Mouse (Mus musculus): ENCODE measurements around the gene Gm37240. TPM values are rescaled to one million over a fixed set of nuclear protein-coding genes. Genes with fewer than 3 reads are reported as not detected.
A peak's percentile ranks its signal among the peaks of the same experiment; 100 is the strongest.

Gm37240 gene
- total RNA-seq, 1 experiment from 2014 or later, result 4.2 TPM

GRCm38 (mm10) chr3:84640536-84640935, 1246.8 kb downstream of the Gm37240 start:
- no peak for DNase-seq

DNA sequence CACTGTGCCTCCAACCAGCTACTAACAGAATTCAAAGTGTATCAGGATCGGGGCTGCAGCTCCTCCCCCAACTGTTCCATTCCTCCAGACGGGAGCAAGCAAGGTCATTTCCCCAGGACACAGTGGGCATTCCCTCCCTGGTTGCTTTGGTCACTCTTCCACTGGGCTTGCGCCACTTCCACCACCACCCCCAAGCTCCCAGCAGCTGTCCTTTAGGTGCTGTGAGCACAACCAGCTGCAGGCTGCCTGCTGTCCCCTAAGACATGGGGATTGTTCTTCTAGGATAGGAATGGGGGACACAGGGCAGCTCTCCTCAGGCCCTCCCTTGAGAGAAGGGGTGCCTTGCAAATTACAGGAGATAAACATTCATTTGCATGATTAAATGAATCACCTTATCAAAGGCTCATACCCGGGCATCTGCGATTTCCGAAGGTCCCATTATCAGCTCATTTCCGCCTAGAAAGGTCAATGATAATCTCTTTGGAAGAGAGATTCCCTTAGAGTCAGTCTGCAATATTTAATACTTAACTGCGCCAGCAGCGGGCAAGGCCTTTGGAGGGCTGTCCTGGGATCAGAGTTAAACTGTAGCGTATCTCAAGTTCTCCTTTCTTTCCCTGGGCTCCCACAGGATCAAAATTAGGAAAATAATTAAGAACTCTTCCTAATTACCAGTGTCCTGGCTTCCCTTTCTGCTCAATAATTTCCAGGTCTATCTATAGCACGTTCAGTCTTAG, 1247.4 kb downstream of the Gm37240 start:
- DNase-seq, result peak; percentile 71

- DNase-seq, result peak; percentile 18
These were observed 1248.5 kb downstream of the Gm37240 start for GRCm38 (mm10) chr3:84638858-84639257.

DNA sequence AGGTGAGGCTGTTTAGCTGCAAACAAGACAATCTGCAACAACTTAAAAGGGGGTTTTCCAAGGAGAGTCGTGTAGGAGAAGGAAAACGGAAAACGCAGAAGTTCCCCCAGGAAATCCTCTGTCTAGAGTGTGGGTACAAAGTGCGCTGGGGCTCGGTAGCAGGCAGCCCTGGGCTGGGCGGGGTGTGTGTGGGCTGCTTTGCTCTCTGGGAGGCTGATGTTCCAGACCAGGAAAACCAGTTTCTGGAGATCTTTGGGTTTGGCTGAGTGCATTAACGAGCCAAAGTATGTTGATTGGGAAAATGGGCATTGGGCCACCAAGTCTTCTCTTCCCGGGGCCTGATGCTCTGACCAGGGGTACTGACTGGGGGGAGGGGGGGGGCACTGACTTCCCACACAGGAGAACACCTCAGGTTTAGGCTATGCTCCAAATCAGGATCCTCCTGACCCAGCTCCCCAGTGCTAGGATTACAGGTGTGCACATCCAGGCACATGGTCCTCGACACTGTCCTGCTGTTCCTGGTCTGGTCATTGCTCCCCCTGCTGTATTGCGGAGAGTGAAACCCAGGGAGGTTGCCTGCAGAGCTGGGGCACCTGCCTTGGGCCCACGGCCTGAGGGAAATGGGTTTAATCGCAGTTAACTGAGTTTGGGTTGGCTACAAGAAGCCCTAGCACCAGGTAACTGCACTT, 1249.3 kb downstream of the Gm37240 start:
- no peak for DNase-seq

- DNase-seq, result no peak
These were observed 1250.2 kb downstream of the Gm37240 start for GRCm38 (mm10) chr3:84637095-84637494.

DNA sequence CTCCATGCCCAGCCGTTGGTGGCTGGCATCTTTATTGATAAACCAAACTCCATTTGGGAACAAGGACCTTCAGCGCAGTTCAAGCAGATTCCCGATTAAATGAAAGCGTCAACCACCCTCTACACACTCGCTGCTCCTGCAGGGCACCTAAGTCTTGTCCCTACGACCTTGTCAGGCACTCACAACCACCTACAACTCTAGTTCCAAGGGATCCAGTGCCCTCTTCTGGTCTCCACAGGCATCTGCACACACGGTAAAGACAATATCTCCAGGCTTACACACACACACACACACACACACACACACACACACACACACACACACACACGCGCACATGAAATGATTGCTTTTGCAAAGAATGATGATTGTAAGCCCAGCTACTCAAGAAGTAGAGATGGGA, 1255.7 kb downstream of the Gm37240 start:
- no peak for DNase-seq

DNA sequence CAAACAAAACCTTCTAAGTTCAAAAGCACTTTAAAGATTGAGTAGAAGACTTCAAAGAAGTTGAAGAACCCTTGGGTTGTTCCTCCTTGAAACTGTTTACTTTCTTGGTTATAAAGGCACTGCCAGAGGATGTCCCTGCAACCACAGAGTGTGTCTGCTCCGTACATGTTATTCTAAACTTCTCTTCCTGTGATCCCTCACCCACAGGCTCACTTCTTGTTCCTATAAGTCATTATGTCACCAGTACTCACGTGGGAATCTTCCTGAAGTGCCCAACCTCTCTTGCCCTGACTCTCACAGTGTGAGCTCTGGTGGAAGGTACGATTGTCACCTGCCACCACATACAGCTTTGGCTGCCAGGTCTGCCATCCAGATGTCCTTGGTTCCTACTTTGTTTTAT, 1265.3 kb downstream of the Gm37240 start:
- no peak for DNase-seq

GRCm38 (mm10) chr3:84619725-84620124, 1267.6 kb downstream of the Gm37240 start:
- no peak for DNase-seq

DNA sequence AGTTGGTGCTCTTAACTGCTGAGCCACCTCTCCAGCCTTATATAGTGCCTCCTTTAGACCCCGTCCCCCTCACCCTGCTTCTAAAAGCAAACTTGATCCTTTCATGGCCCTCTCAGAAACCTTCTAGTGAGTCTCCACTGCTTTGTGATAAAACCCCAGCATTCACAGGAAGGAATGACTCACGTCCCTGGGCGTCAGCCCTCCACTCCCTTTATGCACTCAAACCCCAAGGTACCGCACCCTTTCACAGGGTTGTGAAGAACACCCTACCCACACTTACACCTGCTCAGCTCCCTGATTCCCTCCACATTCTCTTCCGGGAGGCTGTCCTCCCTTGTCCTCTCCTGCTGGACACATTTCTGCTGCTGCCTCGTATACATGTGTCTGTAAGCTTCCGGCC, 1268.3 kb downstream of the Gm37240 start:
- no peak for DNase-seq

DNA sequence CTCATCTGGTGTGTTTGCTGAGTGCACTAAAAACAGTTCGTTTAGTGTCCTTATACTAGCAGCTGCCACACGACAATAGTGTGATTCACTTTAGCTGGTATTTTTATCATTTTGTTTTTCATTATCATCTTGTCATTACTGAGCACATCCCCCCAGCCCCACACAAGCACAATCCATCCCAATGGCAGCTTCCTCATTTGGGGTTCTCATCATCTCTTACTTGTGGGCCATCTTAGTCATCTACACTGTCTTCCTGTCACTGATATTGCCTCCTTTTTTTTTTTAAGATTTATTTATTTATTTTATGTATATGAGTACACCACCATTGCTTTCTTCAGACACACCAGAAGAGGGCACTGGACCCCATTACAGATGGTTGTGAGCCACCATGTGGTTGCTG, 1268.7 kb downstream of the Gm37240 start:
- DNase-seq, result no peak

DNA sequence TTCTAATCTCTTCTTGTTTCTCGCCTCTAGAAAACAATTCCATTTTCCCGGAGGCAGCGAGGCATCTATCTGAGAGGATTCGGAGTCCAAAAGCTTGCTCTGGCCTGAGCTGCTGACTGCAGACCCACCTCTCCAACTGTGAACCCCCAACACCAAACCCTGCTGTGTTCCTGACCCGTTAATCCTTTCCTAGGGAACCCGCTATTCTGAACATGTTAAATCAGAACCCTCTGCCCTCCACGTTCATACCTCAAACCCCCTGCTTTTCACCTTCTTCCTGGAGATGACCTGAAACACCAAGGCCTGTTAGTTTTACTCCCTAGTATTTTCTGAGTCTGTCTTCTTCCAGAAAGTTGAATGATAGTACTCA, 1271.5 kb downstream of the Gm37240 start:
- DNase-seq, result no peak

- DNase-seq, result peak; percentile 40
These were observed 1272.1 kb downstream of the Gm37240 start for GRCm38 (mm10) chr3:84615050-84615855.

DNA sequence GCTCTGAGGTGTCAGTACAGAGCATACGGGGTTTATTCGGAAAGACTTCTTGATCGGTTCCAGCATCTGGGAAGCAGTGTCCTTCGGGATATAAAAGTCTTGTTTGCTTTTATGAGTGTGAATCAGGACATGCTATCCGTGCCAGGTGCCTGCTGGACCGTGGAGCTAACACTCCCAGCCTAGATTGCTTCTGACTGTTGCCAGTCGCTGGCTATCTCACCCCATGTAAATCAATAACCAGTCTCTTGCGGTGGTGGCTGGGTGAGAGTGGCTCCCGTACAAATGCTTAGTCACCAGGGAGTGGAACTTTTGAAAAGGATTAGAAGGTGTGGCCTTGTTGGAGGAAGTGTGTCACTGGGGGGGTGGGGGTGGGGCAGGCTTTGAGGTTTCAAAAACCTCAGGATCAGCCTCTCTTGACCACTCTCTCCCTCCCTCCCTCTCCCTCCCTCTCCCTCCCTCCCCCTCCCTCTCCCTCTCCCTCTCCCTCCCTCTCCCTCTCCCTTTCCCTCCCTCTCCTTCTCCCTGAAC, 1277.1 kb downstream of the Gm37240 start:
- no peak for DNase-seq

DNA sequence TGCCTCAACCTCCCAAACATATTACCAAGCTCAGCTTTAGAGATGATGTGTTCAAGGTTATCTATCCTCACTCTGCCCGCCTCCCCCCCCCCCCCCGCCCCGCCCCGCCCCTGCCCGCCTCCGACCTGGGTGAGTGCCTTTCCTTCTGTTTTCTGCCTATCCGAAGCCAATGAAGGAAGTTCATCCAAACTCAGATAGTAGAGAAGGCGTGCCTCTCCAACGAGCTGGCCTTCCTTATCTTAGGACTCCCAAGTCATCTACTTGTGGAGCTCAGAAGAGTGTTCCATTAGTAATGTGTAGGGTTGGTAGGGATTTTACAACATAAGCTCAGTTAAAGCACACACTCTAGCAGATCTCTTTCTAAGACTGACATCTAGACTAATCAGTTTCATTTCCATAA, 1284.1 kb downstream of the Gm37240 start:
- DNase-seq, result no peak

GRCm38 (mm10) chr3:84602759-84603158, 1284.6 kb downstream of the Gm37240 start:
- no peak for DNase-seq

- no peak for DNase-seq
These were observed 1285.3 kb downstream of the Gm37240 start for GRCm38 (mm10) chr3:84601870-84602495.

DNA sequence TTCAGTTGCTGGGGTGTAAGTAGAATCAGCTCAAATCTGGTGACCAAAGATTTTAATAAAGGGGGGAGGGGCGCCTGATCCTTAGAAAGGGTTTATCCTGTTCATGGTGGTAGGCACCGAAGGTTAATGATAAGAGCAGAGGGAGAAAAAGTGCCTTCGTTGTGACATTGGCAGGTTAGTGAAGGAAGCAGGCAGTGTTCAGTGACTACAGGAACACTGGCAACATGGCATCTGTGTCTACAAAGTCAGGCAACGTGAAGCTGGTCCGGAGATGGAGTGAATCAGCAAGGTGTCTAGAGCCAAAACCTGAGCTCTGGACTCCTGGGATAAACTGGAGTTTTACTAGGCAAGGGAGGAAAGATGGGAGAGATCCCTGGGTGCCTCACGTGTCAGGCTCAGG, 1288.6 kb downstream of the Gm37240 start:
- no peak for DNase-seq

DNA sequence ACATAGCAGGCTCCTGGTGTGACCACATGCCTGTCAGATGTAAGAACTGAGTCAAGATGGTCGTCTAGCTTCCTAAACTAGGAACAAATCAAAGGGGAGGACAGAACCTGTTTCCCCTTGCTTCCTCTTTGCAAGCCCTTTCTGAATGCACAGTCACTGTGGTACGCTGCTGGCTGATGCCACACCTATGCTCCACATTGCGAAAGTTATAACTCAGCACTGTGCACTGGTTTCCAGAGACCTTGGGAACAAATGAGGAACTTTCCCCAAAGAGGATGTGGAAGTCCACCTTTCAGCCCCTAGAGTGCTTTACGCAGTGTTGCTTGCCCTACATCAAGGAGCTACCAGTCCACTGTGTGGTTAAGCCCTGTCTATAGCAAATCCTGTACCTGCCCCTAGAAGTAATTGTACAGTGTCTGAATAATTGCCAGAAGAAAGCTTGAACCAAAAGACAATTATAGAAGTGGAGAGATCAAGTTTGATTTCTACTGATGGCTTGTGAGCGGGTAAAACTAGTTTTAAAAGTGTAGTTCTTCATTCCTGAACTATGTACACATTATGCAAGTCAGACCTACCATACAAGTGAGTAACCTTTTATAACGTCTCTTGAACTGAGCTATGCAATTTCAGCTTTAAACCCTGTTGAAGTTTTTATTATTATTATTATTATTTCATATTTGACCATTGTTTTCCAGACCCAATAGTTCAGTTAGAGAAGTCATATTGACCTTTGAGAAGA, 1289.2 kb downstream of the Gm37240 start:
- no peak for DNase-seq

DNA sequence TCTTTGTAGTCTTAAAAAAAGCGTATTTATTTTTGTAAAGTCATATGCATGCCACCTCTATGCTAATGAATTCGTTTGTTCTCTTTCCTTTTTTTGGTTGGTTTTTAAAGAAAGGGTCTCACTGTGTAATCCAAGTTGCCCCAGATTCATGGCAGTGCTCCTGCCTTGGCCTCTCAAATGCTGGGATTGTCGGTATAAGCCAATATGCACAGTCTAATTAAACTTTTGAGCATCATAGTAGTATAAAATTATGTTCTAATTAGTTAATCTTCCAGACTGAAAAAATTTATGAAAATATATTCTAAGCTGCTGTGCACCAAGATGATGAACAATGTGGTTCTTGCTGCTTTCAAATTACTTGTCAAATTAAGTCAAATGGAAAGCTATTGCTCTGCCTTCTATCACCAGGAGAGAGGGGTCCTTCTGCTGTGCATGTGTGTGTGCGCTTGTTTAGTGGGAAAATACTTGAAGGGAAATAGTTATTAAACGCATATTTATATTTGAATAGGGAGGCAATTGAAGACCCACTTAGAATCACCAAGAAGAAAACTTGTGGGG, 1291.6 kb downstream of the Gm37240 start:
- no peak for DNase-seq

DNA sequence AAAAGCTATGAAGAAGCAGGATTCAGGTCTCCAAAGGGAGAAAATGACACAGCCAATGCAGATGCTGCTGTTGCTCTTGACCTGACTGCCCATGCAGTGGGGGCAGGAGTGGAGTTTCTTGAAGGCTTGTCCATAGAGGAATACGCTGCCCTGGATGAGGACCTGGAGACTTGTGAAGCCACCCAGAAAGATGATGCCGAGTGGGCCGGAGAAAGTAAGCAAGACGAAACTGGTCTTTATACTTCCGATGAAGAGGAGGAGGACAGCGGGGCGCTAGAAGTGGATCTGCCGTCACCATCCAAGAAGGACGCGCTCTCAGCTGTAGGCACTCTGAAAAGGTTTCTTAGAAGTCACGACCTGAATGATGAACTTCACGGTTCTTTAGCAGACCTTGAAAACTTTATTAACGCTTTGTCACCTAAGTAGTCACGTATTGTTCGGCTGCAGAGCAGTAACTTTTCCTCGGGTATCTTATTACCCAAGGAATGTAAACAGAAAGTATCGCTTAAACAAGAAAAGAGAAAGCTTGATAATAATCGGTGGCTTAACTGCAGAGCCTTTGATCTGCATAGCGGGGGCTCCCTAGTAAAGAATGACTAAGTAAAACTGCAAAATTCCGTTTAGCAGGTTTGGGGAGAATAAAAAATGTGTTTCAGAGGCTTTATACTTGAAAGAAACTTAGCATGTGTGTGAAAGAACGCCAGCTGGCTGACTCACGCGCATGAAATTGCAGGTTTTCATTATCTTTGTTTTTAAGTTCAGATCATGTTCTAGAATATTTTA, 1292.2 kb downstream of the Gm37240 start:
- DNase-seq, result no peak

DNA sequence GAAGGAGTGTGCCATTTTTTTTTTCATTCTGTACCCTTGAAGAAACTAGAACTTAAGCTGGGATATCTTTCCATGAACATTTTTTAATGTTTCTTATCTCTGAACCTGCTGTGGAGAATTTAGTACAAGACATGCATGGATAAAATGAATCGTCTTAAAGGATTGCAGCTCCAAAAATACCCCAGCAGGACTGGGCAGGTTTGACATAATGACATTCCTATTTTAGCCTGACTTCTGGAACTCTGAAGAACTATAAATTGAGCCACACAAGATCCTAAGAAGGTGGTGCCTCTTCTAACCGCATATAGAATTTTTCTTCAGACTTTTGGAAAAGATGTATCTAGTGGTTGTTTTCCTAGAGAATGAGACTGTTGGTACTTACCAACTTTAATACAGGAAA, 1294.0 kb downstream of the Gm37240 start, which contains the start of gene Tigd4:
Gene Tigd4, plus strand, starts transcription at position 301 of the 400 bp plus-strand sequence.
- no peak for DNase-seq

All from adrenal gland, postnatal 14 days (tissue).